Mouse (Mus musculus) liver, embryonic 13.5 days (tissue): Measurements from ENCODE around the gene Cpsf6. TPM values are rescaled to one million over a fixed set of nuclear protein-coding genes. Genes with fewer than 3 reads are reported as not detected.

Experiments used
- ATAC-seq: fragments of 200-750 bp; cut with Nextera tagmentation; 2 replicates; pipeline ENCODE4 v1.8.0; 2017; ENCODE audit warnings: low read depth, mild to moderate bottlenecking, moderate number of reproducible peaks, moderate library complexity
- DNase-seq: peaks from one replicate; pipeline ENCODE4 v3.0.0; 2022
- H3K27ac ChIP-seq: fragments of 300-500 bp; sonication (generic); 2 replicates; pipeline ENCODE4 v1.5.1; 2015; ENCODE audit warnings: moderate library complexity, mild to moderate bottlenecking, inconsistent platforms
- H3K27me3 ChIP-seq: fragments of 300-500 bp; sonication (generic); 2 replicates; pipeline ENCODE4 v1.6.1; 2015; ENCODE audit warnings: mild to moderate bottlenecking, inconsistent platforms
- H3K36me3 ChIP-seq: fragments of 300-500 bp; sonication (generic); 2 replicates; pipeline ENCODE4 v1.6.1; 2015; ENCODE audit warnings: mild to moderate bottlenecking, inconsistent platforms
- H3K4me1 ChIP-seq: fragments of 300-500 bp; sonication (generic); replicated peaks from 2 replicates; pipeline ENCODE4 v1.6.1; 2015; ENCODE audit warnings: inconsistent platforms
- H3K4me2 ChIP-seq: fragments of 300-500 bp; sonication (generic); 2 replicates; pipeline ENCODE4 v1.6.1; 2015; ENCODE audit warnings: inconsistent platforms, mild to moderate bottlenecking, moderate library complexity
- H3K4me3 ChIP-seq: fragments of 300-500 bp; sonication (generic); replicated peaks from 2 replicates; pipeline ENCODE4 v1.5.1; 2015; ENCODE audit warnings: mild to moderate bottlenecking, inconsistent platforms
- H3K9ac ChIP-seq: fragments of 300-500 bp; sonication (generic); 2 replicates; pipeline ENCODE4 v1.6.1; 2015; ENCODE audit warnings: mild to moderate bottlenecking, inconsistent platforms
- H3K9me3 ChIP-seq: fragments of 300-500 bp; sonication (generic); replicated peaks from 2 replicates; pipeline ENCODE4 v1.6.1; 2016; ENCODE audit warnings: inconsistent platforms
- WGBS: fragments of 180-500 bp; shearing (Covaris S2); methylation state at CpG from one replicate; pipeline ENCODE4 v1.1.7; 2015; ENCODE audit not compliant: insufficient replicate concordance; 5-methylcytosine and 5-hydroxymethylcytosine counted together
- polyA plus RNA-seq: library from polyadenylated mRNA; unstranded; fragments of >200 nt; fragmentation: Nextera tagmentation; extraction: Ambion mirVana; gene quantifications from 2 replicates; pipeline ENCODE4 v1.2.1, GENCODE M21; 2015

The Cpsf6 gene
- polyA plus RNA-seq, 1 experiment from 2014 or later, result 69.2 TPM

- no peak overlapping the region for H3K4me3 ChIP-seq
- H3K9me3 ChIP-seq, result no peaks in the 10 kb centered on the region
- no peak overlapping the region for H3K27ac ChIP-seq
- H3K4me2 ChIP-seq, result no peak overlapping the region
- H3K36me3 ChIP-seq, result no peaks in the 10 kb centered on the region
- DNase-seq (no peak), ATAC-seq (no peak)
- no peak overlapping the region for H3K9ac ChIP-seq
- 0 out of 2 replicates have a peak, but pooled peaks cover 6% of the 10 kb centered on the region for H3K4me1 ChIP-seq
- 37% methylated on average over 1 of the region's 1 CpGs for WGBS
- H3K27me3 ChIP-seq, result no peaks in the 10 kb centered on the region
These were observed 78.1 kb downstream of the Cpsf6 start for GRCm38 (mm10) chr10:117301688-117302087.

GRCm38 (mm10) chr10:117299901-117300520, 79.8 kb downstream of the Cpsf6 start:
- Histone ChIP-seq H3K27me3 (no peaks in the 10 kb centered on the region), H3K9ac (no peak overlapping the region), H3K4me3 (no peak overlapping the region), H3K4me2 (no peak overlapping the region), H3K9me3 (no peaks in the 10 kb centered on the region), H3K4me1 (0 out of 2 replicates have a peak, but pooled peaks cover 6% of the 10 kb centered on the region), H3K27ac (no peak overlapping the region), H3K36me3 (no peaks in the 10 kb centered on the region)
- DNase-seq (no peak), ATAC-seq (no peak)
- 41% methylated on average over 5 of the region's 5 CpGs for WGBS

- Histone ChIP-seq H3K9ac (no peak overlapping the region), H3K36me3 (no peaks in the 10 kb centered on the region), H3K27me3 (no peaks in the 10 kb centered on the region), H3K9me3 (no peaks in the 10 kb centered on the region), H3K4me1 (0 out of 2 replicates have a peak, but pooled peaks cover 6% of the 10 kb centered on the region), H3K27ac (no peak overlapping the region), H3K4me3 (no peak overlapping the region), H3K4me2 (no peak overlapping the region)
- WGBS, result 62% methylated on average over 4 of the region's 4 CpGs
- ATAC-seq (no peak), DNase-seq (no peak)
These were observed 80.7 kb downstream of the Cpsf6 start for GRCm38 (mm10) chr10:117299106-117299505.

GRCm38 (mm10) chr10:117298336-117298735, 81.5 kb downstream of the Cpsf6 start:
- Histone ChIP-seq H3K4me2 (no peak overlapping the region), H3K4me1 (0 out of 2 replicates have a peak, but pooled peaks cover 6% of the 10 kb centered on the region), H3K36me3 (no peaks in the 10 kb centered on the region), H3K27ac (no peak overlapping the region), H3K9ac (no peak overlapping the region), H3K27me3 (no peaks in the 10 kb centered on the region), H3K4me3 (no peak overlapping the region), H3K9me3 (no peaks in the 10 kb centered on the region)
- no peak for ATAC-seq
- DNase-seq, result no peak
- WGBS, result 69% methylated on average over 6 of the region's 6 CpGs

Other genes with a start within 250 kb of the Cpsf6 start
- gene Frs2, start 231.5 kb downstream of the Cpsf6 start, polyA plus RNA-seq, result 8.1 and 11.7 TPM in 2 replicates
- 49.2 and 56.2 TPM in 2 replicates for gene Yeats4, start 155.5 kb downstream of the Cpsf6 start, polyA plus RNA-seq
- not detected in 2 replicates for gene 9530003J23Rik, start 141.3 kb downstream of the Cpsf6 start, polyA plus RNA-seq
- gene Lyz2, start 97.7 kb downstream of the Cpsf6 start, polyA plus RNA-seq, result 150 and 159 TPM in 2 replicates
- not detected in 2 replicates for gene Lyz1, start 87.1 kb downstream of the Cpsf6 start, polyA plus RNA-seq
- 19.3 and 27.8 TPM in 2 replicates for gene Cpm, start 249.5 kb upstream of the Cpsf6 start, polyA plus RNA-seq